Mouse (Mus musculus) large intestine, adult 2 months (tissue): ENCODE data around the gene Abracl. TPM values are rescaled to one million over a fixed set of nuclear protein-coding genes. Genes with fewer than 3 reads are reported as not detected.

Source experiments
- polyA plus RNA-seq: library from polyadenylated mRNA; depleted of rRNA; stranded (reverse); fragments of >200 nt; gene quantifications from 2 replicates; pipeline ENCODE4 v1.2.3, GENCODE M21; 2012; rRNA removed

The Abracl gene
- polyA plus RNA-seq, 1 experiment, result 23.6 TPM

Other genes starting within 250 kb of the Abracl start
- 0.02 and 0.07 TPM in 2 replicates for gene Txlnb, start 227.1 kb downstream of the Abracl start, polyA plus RNA-seq
- gene Heca, start 75.2 kb downstream of the Abracl start, polyA plus RNA-seq, result 5.6 and 9.8 TPM in 2 replicates
- gene Reps1, start 32.6 kb upstream of the Abracl start, polyA plus RNA-seq, result 22.1 and 25.5 TPM in 2 replicates
- not detected in 2 replicates for gene Ect2l, start 187.6 kb upstream of the Abracl start, polyA plus RNA-seq
- 25.0 and 40.3 TPM in 2 replicates for gene Ccdc28a, start 211.7 kb upstream of the Abracl start, polyA plus RNA-seq